Mouse (Mus musculus) small intestine, adult 2 months (tissue): ENCODE results near the gene 1300017J02Rik.

Experiments
- CTCF ChIP-seq: fragments of 200-500 bp; IDR thresholded peaks from 2 replicates; pipeline ENCODE4 v1.5.1; 2012; ENCODE audit warnings: low read depth, mild to moderate bottlenecking, control low read depth, inconsistent platforms, low read length, moderate library complexity, mixed read lengths; ENCODE audit not compliant: insufficient replicate concordance, insufficient read length; ENCODE audit errors: extremely low read depth
- POLR2A ChIP-seq: fragments of 200-500 bp; IDR thresholded peaks from 2 replicates; pipeline ENCODE4 v1.6.1; 2012; ENCODE audit warnings: low read depth, mild to moderate bottlenecking, control low read depth, inconsistent platforms, low read length, moderate library complexity

DNA sequence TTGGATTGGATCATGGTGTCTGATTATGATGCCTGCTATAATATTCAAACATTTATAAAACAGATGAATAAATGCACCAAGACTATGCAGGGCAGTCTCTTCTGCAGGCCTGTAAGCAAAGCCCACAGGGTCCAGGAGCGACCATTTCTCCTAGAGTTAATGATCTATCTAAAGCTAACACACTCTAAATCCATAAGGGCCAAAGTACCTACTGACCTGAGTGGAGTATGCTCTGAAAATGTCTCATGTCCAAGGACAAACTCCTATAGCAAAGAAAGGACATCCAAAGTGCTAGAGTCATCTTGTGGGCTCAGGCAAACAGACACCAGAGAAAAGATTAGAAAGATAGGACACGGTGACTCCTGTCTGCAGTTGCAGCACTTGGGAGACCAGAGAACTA lies 10.4 kb downstream of the 1300017J02Rik start:
- TF ChIP-seq POLR2A (no peak), CTCF (no peak)
